Mouse (Mus musculus) left cerebral cortex, adult 6 months (tissue): ENCODE results near the gene Hspb11. TPM values are rescaled to one million over a fixed set of nuclear protein-coding genes. Genes with fewer than 3 reads are reported as not detected.

Experiments used
- long read RNA-seq, 2 experiments: library from polyadenylated mRNA; unstranded; transcript quantifications; one replicate each; pipeline ENCODE4 v2.0.0; 2019 to 2020
- polyA plus RNA-seq: library from polyadenylated mRNA; unstranded; fragments of <200 nt; fragmentation: Nextera tagmentation; gene quantifications from 2 replicates; pipeline ENCODE4 v1.2.3, GENCODE M21; 2021

Hspb11 gene
- 58.1 and 59.7 TPM in 2 replicates for polyA plus RNA-seq
- long read RNA-seq, experiment 1, partial matches to known transcripts = 1 of 13 reads
- long read RNA-seq, experiment 1, other reads (novel, unspliced or antisense) = 5 of 13 reads
- long read RNA-seq, experiment 2, transcript Hspb11-202 (6 exons, 607 nt) = major isoform, 13 of 30 reads
- long read RNA-seq, experiment 2, transcript Hspb11-201 (6 exons, 608 nt) = minor isoform, 8 of 30 reads
- long read RNA-seq, experiment 2, partial matches to known transcripts = 1 of 30 reads
- long read RNA-seq, experiment 2, other reads (novel, unspliced or antisense) = 7 of 30 reads

DNA sequence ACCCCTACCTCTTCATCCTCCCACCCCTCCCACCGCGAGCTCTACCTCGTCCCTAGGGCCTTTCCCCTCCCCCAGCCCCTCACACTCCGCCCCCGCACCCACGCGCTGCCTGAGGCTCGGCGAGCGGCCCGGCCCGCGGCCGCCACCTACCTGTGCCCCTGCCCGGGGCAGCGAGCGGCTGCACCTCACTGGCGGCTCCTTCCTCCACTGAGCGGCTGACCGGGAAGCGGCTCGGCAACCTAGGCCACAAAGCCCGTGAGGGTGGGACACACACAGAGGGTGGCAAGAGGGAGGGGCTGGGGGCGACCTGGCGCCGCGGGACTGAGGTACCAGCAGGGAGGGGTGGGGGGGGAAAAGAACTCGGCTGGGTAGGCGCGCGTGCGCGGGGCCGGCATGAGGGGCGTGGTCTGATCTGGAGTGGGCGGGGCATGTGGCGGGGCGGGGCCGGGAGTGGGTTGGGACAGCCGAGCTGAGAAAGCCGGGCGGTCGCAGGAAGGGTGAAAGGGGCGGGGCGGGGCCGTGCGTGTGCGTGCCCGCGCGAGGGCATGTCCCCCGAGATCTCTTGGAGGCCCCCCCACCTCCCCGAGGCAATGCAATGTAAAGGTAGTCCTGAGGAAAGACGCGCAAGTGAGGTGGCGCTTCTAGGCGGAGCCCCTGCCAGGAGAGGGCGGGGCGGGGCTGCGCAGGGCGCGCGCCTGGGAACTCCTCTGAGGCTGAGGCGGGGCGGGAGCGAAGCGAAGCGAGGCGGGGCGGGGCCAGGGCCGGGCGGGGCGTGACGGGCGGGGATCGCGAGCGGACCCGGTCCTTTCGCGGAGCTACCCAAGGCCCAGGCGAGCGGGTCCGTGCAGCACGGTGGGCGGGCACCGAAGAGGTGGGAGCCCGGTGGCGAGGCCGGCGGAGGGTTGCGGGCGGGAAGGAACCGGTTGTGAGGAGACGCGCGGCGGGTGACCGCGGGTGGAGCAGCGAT, at the start of gene Hspb11, which contains the start of gene Lrrc42:
Gene Hspb11 (plus strand): TSS at position 469 of the 967 bp plus-strand sequence.
Gene Lrrc42 (minus strand): TSS at position 408 of the 967 bp plus-strand sequence.

GRCm38 (mm10) chr4:107208880-107209279, 44.5 kb upstream of the Hspb11 start, which contains the start of gene Ldlrad1:
Gene Ldlrad1 (plus strand): TSS chr4:107209180.

GRCm38 (mm10) chr4:107306966-107307365, 53.6 kb downstream of the Hspb11 start, which contains the start of gene Dio1:
Gene Dio1 (minus strand): TSS chr4:107307169.

DNA sequence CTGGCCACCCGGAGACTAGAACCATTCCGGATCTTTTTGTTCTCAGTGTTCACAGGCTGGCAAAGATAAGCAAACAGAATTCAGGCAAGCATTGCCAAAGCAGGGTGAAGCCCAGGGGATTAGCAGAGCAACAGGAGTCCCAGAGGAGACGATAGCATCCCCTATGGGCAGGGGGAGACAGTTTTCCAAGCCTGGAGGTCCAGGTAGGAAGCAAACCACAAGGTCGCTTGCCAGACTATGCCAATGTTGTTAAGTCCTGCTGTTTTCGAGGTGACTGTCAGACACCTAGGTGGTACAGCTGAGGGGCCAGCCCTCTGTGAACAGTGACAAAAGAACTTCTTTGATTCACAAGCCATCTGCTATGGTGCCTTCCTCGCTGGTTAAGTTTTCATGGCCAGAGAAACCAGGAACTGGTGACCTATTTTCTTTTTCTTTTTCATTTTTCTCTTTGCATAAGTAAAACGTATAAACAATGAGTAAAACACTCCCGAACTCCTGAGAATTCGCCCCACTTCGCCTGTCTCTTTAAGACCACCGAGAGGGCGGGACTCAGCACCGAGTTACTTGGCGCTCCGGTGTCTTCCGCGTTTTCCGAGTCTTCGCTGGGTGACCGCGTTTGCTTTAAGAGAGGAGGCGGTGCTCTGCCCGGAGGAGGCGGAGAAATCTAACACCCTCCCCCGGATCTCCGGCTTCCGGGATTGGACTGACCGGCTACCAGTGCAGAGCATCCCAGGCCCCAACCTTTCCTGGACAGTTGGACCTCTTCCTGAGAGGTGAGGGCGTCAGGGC, 60.5 kb downstream of the Hspb11 start, which contains the start of gene Yipf1:
Gene Yipf1 (plus strand): TSS at position 674 of the 789 bp plus-strand sequence.

Other genes with a start within 250 kb of the Hspb11 start
- gene Mrpl37, start 186.7 kb upstream of the Hspb11 start, polyA plus RNA-seq = 29.3 and 37.6 TPM in 2 replicates
- 3.4 and 5.5 TPM in 2 replicates for gene Cyb5rl, start 186.6 kb upstream of the Hspb11 start, polyA plus RNA-seq
- not detected in 2 replicates for gene Cdcp2, start 156.7 kb upstream of the Hspb11 start, polyA plus RNA-seq
- gene Tmem59, start 75.2 kb upstream of the Hspb11 start, polyA plus RNA-seq = 333 and 480 TPM in 2 replicates
- 8.5 and 10.1 TPM in 2 replicates for gene Tceanc2, start 74.5 kb upstream of the Hspb11 start, polyA plus RNA-seq
- not detected in 2 replicates for gene Ldlrad1, start 44.4 kb upstream of the Hspb11 start, polyA plus RNA-seq
- gene Lrrc42, start 61 bp upstream of the Hspb11 start, polyA plus RNA-seq = 14.3 and 18.9 TPM in 2 replicates
- gene Dio1, start 53.6 kb downstream of the Hspb11 start, polyA plus RNA-seq = not detected in 2 replicates
- gene Yipf1, start 60.8 kb downstream of the Hspb11 start, polyA plus RNA-seq = 101 and 135 TPM in 2 replicates
- 4.6 and 5.5 TPM in 2 replicates for gene Ndc1, start 114.2 kb downstream of the Hspb11 start, polyA plus RNA-seq
- gene Glis1, start 181.0 kb downstream of the Hspb11 start, polyA plus RNA-seq = 0.13 and 0.41 TPM in 2 replicates